Mouse (Mus musculus): Measurements from ENCODE around the gene Apc2.

Gene Apc2

GRCm38 (mm10) chr10:80262776-80263365 lies 32.9 kb upstream of the Apc2 start:
- no peak for DNase-seq (ENCODE audit: low spot score)

GRCm38 (mm10) chr10:80264341-80265148 lies 31.2 kb upstream of the Apc2 start:
- peak; percentile 99 for DNase-seq (ENCODE audit: low spot score)

GRCm38 (mm10) chr10:80265149-80265486 lies 30.7 kb upstream of the Apc2 start:
- no peak for DNase-seq (ENCODE audit: low spot score)

- no peak for DNase-seq (ENCODE audit: low spot score)
These were observed 25.7 kb upstream of the Apc2 start for GRCm38 (mm10) chr10:80270099-80270498.

GRCm38 (mm10) chr10:80270734-80271181 lies 25.0 kb upstream of the Apc2 start:
- DNase-seq (ENCODE audit: low spot score), result no peak

- DNase-seq (ENCODE audit: low spot score), result no peak
These were observed 24.5 kb upstream of the Apc2 start for GRCm38 (mm10) chr10:80271186-80271843.

GRCm38 (mm10) chr10:80271870-80272585 lies 23.7 kb upstream of the Apc2 start:
- no peak for DNase-seq (ENCODE audit: low spot score)

- DNase-seq (ENCODE audit: low spot score), result no peak
These were observed 21.9 kb upstream of the Apc2 start for GRCm38 (mm10) chr10:80273847-80274246.

GRCm38 (mm10) chr10:80276238-80276637 lies 19.5 kb upstream of the Apc2 start:
- no peak for DNase-seq (ENCODE audit: low spot score)

GRCm38 (mm10) chr10:80278390-80278789 lies 17.4 kb upstream of the Apc2 start:
- DNase-seq (ENCODE audit: low spot score), result no peak

- no peak for DNase-seq (ENCODE audit: low spot score)
These were observed 16.5 kb upstream of the Apc2 start for GRCm38 (mm10) chr10:80279273-80279672.

GRCm38 (mm10) chr10:80281304-80281703 lies 14.5 kb upstream of the Apc2 start:
- no peak for DNase-seq (ENCODE audit: low spot score)

- no peak for DNase-seq (ENCODE audit: low spot score)
These were observed 13.8 kb upstream of the Apc2 start for GRCm38 (mm10) chr10:80281921-80282371.

- DNase-seq (ENCODE audit: low spot score), result no peak
These were observed 13.0 kb upstream of the Apc2 start for GRCm38 (mm10) chr10:80282481-80283441.

- no peak for DNase-seq (ENCODE audit: low spot score)
These were observed 10.3 kb upstream of the Apc2 start for GRCm38 (mm10) chr10:80285222-80286070.

- DNase-seq (ENCODE audit: low spot score), result no peak
These were observed 7.7 kb upstream of the Apc2 start for GRCm38 (mm10) chr10:80288097-80288496.

- no peak for DNase-seq (ENCODE audit: low spot score)
These were observed 7.1 kb upstream of the Apc2 start for GRCm38 (mm10) chr10:80288657-80289056.

GRCm38 (mm10) chr10:80292251-80293146 lies 3.3 kb upstream of the Apc2 start, which contains the start of gene Rps15:
Gene Rps15 (plus strand): TSS chr10:80292453.
- peak; percentile 98 for DNase-seq (ENCODE audit: low spot score)

- DNase-seq (ENCODE audit: low spot score), result no peak
These were observed 2.5 kb upstream of the Apc2 start for GRCm38 (mm10) chr10:80293325-80293724.

Data from embryo, embryonic 10.5 days (tissue).